Mouse (Mus musculus) adrenal gland, postnatal 14 days (tissue): Measurements from ENCODE around the gene Hnrnpa2b1. TPM values are rescaled to one million over a fixed set of nuclear protein-coding genes. Genes with fewer than 3 reads are reported as not detected.
"Not testable (repeated sequence)": the region's sequence is repeated elsewhere in the genome, so short reads cannot be mapped to it uniquely, and the experiment has no call there.

Experiments used
- DNase-seq: peaks from one replicate; pipeline ENCODE4 v3.0.0; 2021; ENCODE audit warnings: mixed read lengths
- long read RNA-seq, 2 experiments: library from polyadenylated mRNA; stranded (forward); transcript quantifications; one replicate each; pipeline ENCODE4 v2.0.0; 2021
- total RNA-seq: library from RNA; stranded (reverse); gene quantifications from 2 replicates; pipeline ENCODE4 v1.2.3, GENCODE M21; 2021

Hnrnpa2b1 gene
- 794 and 798 TPM in 2 replicates for total RNA-seq
- long read RNA-seq, experiment 1, transcript Hnrnpa2b1-201 (10 exons, 1,647 nt): minor isoform, 22 of 1,176 reads
- long read RNA-seq, experiment 1, transcript Hnrnpa2b1-204 (11 exons, 1,638 nt): major isoform, 225 of 1,176 reads
- long read RNA-seq, experiment 1, transcript Hnrnpa2b1-210 (10 exons, 1,518 nt): minor isoform, 76 of 1,176 reads
- long read RNA-seq, experiment 1, transcript Hnrnpa2b1-203 (12 exons, 1,728 nt): minor isoform, 23 of 1,176 reads
- long read RNA-seq, experiment 1, partial matches to known transcripts: 712 of 1,176 reads
- long read RNA-seq, experiment 1, other reads (novel, unspliced or antisense): 98 of 1,176 reads
- long read RNA-seq, experiment 2, transcript Hnrnpa2b1-203 (12 exons, 1,728 nt): minor isoform, 12 of 934 reads
- long read RNA-seq, experiment 2, transcript Hnrnpa2b1-210 (10 exons, 1,518 nt): minor isoform, 39 of 934 reads
- long read RNA-seq, experiment 2, transcript Hnrnpa2b1-201 (10 exons, 1,647 nt): minor isoform, 9 of 934 reads
- long read RNA-seq, experiment 2, transcript Hnrnpa2b1-204 (11 exons, 1,638 nt): major isoform, 160 of 934 reads
- long read RNA-seq, experiment 2, partial matches to known transcripts: 533 of 934 reads
- long read RNA-seq, experiment 2, other reads (novel, unspliced or antisense): 172 of 934 reads

GRCm38 (mm10) chr6:51469715-51470310 lies at the start of gene Hnrnpa2b1:
Gene Hnrnpa2b1, minus strand, starts transcription at chr6:51469894.
- DNase-seq: peak; percentile 98

GRCm38 (mm10) chr6:51514860-51515259 lies 45.2 kb upstream of the Hnrnpa2b1 start:
- no peak for DNase-seq

GRCm38 (mm10) chr6:51513745-51514144 lies 44.1 kb upstream of the Hnrnpa2b1 start:
- no peak for DNase-seq

- DNase-seq: no peak
Observed at GRCm38 (mm10) chr6:51510946-51511345, 41.3 kb upstream of the Hnrnpa2b1 start.

- peak; percentile 78 for DNase-seq
Observed at GRCm38 (mm10) chr6:51510094-51510493, 40.4 kb upstream of the Hnrnpa2b1 start.

GRCm38 (mm10) chr6:51508750-51509648 lies 39.3 kb upstream of the Hnrnpa2b1 start:
- DNase-seq: peak; percentile 89

- DNase-seq: no peak
Observed at GRCm38 (mm10) chr6:51507556-51507955, 37.9 kb upstream of the Hnrnpa2b1 start.

- no peak for DNase-seq
Observed at GRCm38 (mm10) chr6:51505671-51506070, 36.0 kb upstream of the Hnrnpa2b1 start.

- DNase-seq: no peak
Observed at GRCm38 (mm10) chr6:51497321-51498111, 27.8 kb upstream of the Hnrnpa2b1 start.

GRCm38 (mm10) chr6:51489787-51490186 lies 20.1 kb upstream of the Hnrnpa2b1 start:
- peak; percentile 73 for DNase-seq

- DNase-seq: no peak
Observed at GRCm38 (mm10) chr6:51486731-51487130, 17.0 kb upstream of the Hnrnpa2b1 start.

GRCm38 (mm10) chr6:51486076-51486710 lies 16.5 kb upstream of the Hnrnpa2b1 start:
- DNase-seq: no peak

- DNase-seq: no peak
Observed at GRCm38 (mm10) chr6:51485646-51486045, 16.0 kb upstream of the Hnrnpa2b1 start.

GRCm38 (mm10) chr6:51484556-51484955 lies 14.9 kb upstream of the Hnrnpa2b1 start:
- DNase-seq: not testable (repeated sequence)

GRCm38 (mm10) chr6:51483861-51484260 lies 14.2 kb upstream of the Hnrnpa2b1 start:
- DNase-seq: no peak

GRCm38 (mm10) chr6:51481548-51481947 lies 11.9 kb upstream of the Hnrnpa2b1 start:
- no peak for DNase-seq

- DNase-seq: no peak
Observed at GRCm38 (mm10) chr6:51479136-51479731, 9.5 kb upstream of the Hnrnpa2b1 start.

GRCm38 (mm10) chr6:51472213-51472612 lies 2.5 kb upstream of the Hnrnpa2b1 start:
- DNase-seq: no peak

- DNase-seq: no peak
Observed at GRCm38 (mm10) chr6:51471782-51472181, 2.1 kb upstream of the Hnrnpa2b1 start.

GRCm38 (mm10) chr6:51471179-51471505 lies 1.4 kb upstream of the Hnrnpa2b1 start:
- DNase-seq: no peak
